Mouse (Mus musculus) right cerebral cortex, postnatal 36 days (tissue): ENCODE data around the gene Lpar1.
"Not testable (repeated sequence)": the region's sequence is repeated elsewhere in the genome, so short reads cannot be mapped to it uniquely, and the experiment has no call there.

ENCODE experiments used
- DNase-seq, 2 experiments: peaks; one replicate each; pipeline ENCODE4 v3.0.0; 2022; ENCODE audit warnings: low spot score in 2 of 2, mixed read lengths in 1 of 2

Lpar1 gene

DNA sequence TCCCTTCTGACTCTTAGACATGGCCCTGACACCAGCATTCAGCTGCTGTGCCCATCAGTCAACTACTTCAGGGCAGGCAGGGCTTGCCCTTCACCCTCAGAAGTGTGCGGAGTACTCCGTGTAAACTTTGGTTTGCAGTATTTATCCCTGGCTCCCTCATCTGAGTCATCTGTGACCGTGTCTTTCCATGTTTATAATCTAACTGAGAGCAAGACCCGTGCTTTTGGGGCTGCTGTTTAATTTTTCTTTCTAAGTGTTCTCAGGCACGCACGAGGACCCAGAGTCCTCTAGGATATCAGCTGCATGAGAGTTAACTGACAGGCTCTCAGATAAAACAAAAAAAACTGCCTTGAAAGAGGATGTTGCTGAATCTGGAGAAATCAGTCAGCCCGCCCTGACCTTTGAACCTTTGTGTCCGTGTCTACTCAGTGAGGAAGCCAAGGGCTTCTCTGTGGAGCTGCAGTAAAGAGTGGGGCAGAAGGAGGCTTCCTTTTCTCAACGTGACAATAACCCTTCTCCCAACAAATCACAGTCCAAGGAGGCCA, 7.7 kb downstream of the Lpar1 start:
- DNase-seq: no peak

DNA sequence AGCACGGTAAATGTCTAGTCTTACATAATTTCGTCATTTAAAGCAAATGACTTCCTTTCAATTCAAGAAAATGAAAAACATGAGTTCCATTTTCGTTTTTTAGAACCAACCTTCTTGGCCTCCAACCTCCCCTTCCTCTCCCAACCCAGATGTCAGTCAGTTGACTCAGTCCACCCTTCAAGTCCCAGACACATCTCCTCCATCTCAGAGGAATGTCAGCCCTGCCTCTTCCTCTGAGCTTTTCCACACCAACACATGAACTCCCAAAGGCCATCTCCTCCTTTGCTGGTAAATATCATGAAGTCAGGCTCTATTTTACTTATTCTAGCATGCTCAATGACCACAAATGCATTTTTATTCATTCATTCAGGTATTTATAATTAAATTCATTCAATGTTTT, 10.5 kb downstream of the Lpar1 start:
- DNase-seq: no peak

DNA sequence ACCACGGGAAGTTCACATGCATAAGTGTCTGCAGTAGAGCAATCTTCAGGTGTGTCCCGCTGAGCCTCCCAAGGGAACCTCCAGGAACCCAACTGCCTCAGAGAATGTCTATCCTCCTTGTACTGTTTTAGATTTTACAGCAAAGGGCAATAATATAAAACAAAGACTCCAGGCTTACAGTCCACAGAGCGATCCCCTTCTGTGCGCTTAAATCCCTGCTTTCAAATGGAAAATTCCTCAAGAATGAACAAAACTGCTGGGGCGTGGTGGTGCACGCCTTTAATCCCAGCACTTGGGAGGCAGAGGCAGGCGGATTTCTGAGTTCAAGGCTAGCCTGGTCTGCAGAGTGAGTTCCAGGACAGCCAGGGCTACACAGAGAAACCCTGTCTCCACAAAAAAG, 11.0 kb downstream of the Lpar1 start:
- not testable (repeated sequence) for DNase-seq

DNA sequence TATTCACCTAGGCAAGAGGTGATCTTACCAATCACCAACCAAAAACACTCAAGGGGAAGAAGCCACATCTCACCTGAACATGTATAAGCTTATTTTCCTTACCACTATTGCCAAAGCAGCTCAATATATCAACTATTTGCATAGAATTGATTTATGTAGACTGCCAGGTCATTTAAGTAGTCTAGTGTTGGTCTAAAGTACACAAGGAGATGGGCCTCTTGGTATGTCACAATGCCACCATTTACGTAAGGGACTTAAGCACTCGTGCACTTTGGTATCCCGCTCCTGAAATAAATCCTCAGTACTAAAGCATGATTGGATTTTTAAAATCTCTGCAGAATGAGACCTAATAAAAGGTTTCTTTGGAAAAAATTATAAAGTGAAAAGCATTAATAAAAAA, 12.9 kb downstream of the Lpar1 start:
- no peak for DNase-seq

DNA sequence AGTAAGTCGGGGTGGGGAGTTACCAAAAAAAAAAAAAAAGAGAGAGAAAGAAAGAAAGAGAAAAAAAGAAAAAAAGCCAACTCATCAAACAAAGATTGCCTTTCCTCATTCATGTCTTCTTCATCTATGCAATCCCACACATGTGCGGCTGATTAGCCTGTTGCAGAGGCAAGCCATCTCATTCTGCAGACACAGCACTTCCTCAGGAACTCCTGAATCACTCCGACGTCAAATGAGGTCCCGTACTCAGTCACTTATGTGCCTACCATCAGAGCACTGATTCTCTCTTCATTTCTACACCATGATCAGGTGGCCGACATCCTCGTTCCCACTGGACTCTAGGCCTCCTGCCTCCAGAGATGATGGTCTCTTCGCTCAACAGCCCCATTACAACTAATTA, 13.3 kb downstream of the Lpar1 start:
- DNase-seq: no peak

DNA sequence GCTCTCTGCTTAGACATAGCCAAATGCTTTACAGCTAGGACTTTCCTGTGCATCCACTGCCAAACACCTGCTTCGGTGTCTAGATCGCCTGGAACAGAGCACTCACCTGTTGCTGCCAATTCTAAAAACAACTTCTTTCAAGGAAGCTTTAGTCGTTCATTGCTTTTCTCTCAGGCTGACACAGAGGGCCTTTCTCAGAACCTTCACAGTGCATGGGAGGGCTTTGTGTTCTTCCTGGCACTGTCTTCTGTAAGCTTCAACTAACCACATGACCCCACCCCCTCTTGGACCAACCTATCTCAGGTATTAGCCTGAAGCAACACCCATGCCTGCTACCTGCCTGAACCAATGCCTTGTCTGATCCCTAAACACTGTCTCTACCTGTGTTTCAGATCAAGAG, 15.0 kb downstream of the Lpar1 start:
- DNase-seq: no peak

DNA sequence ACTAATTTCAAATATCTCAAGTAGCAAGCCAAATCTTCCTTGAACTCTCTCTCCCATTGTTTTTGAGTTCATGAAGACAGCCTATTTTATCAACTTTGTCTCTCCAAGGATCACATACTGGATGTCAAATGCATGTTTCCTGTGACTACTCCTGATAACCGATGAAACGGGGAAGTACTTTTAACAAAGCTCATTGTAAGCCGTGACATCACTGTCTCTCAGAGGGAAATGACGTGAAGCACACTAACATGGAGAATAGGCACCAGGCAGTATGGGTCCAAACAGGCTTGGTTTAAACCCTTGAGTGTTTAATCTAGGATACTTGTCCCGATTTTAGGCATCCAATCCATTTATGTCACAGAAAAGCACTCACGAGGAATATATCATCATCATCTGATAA, 17.9 kb downstream of the Lpar1 start:
- DNase-seq: no peak

DNA sequence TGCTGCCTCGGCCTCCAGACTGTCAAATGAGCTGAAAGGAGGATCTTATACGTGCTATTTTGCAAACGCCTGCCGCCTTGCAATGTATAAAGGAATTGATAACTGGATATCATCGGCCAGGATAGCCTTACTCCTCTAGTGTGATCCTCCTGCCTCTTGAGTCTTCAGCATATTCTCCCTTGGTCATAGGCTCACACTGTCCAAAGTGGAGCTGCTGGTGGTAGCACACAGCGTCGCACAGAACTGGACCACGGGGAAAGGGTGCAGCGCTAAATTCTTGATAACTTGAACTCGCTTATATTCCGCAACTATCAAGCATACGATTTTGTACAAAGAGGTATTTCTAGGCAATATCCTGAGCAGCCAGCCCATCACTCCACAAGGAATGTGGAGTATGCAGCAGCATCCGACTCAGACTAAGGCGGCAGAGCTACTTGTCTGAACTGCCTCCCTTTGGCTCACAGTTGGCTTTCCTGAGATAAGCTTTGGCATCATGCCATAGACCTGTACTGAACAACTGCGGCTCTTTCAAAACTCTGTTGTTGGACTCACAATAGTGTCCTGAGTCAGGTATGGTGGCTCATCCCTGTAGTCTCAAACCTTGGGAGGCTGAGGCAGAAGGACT, 18.9 kb downstream of the Lpar1 start:
- DNase-seq: no peak

DNA sequence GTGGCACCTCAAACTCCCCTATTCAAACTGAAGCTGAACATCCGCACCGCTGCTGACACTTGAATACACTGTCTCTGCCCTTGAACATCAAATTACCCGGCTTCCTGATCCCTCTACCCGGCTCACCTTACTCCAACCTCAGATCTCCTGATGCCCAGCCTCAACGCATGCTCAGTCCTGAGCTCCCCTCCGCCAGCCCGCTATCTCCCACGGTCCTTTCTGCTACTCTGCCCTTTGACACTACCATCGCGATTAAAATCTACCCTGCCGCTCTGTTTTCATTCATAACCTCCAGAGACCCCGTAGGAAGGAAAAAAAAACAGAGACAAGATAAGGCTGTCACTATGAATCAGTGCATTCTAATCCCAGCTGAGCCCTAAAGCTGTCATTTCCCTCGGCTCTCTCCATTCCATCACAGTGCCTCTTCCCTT, 19.5 kb downstream of the Lpar1 start:
- DNase-seq: no peak

DNA sequence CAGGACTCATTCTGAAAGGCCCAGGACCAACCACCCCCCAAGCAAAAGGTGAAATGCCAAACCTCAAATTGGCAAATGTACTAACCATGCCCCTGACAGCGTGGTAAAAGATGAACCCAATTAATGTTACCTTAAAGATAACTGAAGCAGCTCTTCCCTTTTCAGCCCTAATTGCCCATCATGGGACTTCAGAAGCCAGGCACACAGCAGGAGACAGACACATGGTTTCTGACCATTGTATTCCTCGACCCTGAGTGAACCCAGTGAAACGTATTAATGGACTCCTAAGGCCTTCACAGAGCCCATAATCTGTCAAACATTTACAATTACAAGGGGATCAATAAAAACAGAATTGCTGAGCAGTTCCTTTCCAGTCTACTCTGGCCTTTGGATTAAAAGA, 20.2 kb downstream of the Lpar1 start:
- no peak for DNase-seq

DNA sequence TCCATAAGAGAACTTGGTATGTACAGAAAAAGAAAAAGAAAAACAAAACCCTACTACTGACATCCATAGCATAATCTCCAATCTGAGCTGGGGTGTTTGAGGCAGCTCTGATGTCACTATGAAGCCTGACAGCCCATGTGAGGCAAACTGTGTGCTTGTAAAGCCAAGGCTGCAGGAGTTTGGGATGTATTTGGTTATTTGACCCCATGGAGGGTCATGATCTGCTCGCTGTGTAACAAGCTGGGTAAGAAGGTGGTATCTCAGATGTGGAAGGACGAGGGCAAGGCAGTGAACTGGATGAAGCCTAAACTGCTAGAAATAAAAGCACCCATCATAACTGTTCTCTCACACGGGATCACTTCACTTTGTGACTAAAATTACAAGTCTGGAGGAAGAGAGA, 21.4 kb downstream of the Lpar1 start:
- DNase-seq: no peak

DNA sequence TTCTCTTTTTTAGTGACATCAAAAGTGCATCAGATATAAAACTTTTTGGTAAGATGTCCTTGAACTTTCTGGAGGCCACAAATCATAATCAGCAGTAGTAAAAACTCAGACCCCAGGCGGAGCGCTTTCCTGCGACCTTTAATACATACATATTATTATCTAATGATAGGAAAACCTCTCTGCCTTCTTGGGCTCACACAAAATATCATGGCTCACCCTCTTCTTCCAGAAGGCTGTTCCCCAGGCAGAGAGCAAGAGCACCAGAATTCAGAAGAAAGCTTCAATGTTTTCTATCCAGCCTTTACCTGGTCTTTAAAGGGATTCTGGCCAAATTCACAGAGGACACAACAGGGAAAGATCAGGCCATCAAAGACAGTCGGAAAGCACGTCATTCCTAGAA, 23.0 kb downstream of the Lpar1 start:
- DNase-seq: no peak

DNA sequence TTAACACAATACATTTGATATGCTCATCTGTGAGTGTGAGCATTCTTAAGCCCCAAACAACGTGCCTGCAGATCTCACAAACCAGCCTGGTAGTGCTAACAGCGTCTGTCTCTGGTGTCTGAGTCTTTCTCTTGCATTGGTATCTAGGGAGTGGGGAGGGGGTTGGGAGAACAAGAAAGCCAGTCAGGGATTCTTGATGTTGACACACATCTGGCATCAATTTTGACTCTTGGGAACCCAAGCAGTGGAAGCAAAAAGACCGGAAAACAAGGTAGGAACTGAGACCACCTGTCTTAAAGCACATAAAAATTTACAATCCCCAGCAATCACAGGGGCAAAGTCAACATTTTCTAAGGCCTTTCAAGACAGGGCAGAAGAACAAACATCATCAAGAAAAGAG, 23.4 kb downstream of the Lpar1 start:
- DNase-seq: no peak

DNA sequence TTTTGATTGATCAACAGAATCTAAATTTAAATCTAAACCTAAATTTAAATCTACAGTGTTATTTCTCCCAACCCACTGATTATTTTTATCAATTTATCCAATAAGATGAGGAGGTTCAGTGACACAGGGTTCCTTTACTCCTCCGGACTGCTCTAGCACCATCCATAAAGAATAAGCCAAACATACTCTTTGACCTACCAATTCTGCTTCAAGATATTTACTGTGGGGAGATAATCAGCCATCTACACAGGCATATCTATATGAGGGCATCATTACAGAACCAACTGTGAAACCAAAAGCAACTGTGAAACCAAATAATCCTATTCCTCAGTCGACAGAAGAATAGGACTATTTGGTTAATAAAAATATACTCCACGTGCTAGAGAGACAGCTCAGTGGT, 25.8 kb downstream of the Lpar1 start:
- no peak for DNase-seq

DNA sequence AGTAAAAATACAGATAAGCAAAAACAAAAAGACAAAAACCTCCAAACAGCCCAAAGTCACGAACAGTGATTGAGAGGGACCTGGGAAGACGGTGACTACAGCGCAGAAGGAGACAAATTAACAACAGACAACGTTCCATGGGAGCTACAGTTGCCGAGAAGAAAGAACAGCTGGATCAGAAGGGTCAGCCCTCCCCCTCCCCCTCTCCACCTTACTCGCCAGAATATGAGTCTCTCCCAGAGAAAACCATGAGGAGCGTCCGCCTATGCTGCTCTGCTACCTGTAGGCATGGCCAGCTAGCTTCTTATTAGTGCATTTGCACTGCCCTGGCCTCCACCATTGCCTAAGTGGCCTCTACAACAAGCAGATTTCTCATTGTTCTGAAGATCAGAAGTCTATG, 32.6 kb downstream of the Lpar1 start:
- DNase-seq: no peak

DNA sequence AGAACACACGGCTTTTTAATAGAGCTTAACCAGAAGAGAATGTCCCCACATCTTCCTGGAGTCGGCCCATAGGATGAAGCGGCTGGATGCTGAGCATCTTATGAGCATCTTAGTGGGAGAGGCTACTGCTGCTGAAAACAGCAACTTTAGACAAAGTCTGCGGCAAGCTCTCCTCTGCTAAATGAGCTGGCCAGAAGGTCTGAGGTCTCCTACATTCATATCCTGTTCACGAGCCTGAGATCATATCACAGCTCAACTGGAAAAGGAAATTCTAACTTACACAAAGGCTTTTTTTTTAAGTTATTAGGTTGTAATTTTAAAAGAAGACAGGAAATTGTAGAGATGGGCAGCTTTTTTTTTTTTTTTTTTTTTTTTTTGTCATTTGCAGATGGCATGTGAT, 33.2 kb downstream of the Lpar1 start:
- DNase-seq: no peak

DNA sequence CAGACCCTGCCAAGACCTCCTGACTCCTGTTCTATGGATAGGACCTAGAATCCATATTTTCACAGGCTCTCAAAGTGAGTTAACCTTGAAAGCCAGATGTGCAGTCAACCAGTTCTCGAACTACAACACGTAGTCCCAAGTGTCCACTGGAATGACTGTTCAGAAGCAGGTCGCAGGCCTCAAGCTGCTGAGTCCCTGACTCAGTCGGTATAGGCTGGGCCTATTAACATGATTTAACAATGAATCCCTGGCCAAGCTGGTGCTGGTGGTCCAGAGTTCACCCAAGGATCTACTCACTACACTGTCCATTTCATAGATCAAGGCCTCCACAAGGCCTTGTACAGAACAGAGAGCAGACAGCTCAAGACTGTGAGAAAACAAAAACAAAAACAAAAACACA, 33.8 kb downstream of the Lpar1 start:
- DNase-seq: no peak

DNA sequence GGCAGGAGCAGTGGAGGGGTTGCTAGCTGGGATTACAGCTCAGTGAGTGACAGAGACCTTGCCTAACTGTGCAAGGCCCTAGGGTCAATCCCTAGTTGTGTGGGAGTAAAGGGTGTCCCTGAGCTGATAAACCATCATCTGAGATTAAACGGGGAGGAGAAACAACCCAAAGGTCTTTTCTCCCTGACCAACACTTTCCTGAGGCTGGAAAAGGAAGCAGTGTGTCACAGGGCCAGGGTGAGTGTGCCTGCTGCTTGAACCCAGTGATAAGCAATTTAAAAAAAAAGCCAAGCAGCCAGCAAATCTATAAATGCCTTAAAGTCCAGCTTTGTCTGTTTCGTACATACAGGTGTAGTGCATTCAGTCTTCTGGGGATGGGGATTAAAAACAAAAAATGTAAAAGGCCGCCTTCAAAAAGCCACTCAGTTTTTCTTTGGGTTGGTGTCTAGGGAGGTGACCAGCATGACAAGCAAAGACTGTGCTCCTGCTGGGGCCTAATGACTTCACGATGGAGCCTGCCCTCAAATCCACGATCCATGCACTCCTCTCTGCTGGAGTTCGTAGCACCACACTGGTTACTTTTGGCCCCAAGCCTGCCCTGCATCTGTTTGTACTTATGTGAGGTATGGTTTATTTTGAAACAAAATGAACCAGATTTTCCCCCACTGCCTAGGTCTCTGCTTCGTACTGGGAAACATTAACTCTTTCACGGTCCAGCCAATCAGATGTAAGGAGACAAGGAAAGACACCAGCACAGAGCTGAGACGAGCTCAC, 35.3 kb downstream of the Lpar1 start:
- DNase-seq: no peak

DNA sequence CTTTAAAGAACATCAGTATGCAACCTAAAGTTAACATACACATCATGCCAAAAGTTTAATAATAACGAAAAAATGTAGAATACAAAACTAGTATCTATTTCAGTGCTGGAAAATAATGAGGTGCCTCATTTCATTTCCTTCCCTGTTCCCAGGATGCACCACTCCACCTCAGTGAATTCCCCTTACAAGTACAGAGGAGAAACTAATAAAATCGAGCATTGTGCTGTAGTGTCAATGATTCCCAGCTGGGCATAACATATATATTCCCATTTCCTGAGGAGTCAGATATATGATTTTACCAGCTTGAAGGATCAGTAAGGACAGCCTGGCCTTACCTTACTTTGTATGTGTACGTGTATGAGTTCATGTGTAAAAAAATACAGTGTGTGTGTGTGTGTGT, 36.9 kb downstream of the Lpar1 start:
- no peak for DNase-seq

DNA sequence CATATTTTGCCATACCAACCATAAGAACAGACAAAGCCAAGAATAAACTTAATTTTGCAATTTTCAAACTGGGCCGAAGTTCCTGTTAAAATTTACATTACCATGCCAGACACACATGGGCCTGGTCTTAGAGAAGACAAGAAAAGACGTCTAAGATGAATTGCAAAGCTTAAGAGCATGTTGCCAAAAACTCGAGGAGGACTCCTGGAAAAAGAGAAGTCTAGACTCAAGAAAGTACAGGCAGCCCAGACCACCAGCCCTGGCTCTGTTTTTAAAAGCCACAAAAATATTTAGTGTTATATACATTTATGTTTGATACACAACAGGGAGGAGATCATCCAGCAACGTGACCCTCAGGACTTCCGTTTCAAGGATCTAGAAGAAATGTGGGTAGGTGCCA, 37.5 kb downstream of the Lpar1 start:
- DNase-seq: no peak

DNA sequence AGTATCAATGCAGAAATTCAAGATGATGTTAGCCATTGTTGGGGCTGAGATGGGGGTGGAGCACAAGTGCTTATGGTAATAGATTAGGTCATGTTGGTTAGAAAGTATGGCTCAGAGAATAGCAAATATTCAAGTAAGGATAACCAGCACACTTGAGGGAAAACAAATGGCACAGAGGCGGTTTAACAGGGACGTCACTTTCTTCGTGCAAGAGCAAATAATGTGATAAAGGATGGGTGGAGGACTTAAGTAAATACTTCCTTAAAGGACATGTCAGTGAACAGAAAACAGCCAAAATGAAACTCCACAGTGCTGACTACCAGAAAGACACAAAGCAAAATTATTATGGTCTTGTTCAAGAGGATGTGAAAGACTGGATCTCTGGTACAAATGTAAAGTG, 42.1 kb downstream of the Lpar1 start:
- no peak for DNase-seq

DNA sequence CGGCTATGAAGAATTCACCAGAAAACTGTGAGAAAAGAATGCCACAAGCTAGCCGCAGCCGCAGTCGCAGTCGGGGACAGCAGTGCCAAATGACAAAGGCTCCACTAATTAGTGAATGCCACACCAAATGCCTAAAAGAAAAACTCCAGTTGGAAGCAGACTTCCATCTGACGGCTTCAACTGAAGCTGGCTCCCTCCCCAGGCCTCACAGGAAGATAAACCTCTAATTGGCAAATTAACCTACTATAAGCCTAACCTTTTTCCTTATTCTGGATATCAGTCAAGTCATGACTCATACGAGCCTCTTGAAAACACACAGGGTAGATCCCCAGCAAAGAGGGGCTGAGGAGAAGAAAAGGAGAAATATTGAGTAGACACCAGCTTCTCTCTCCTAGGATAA, 44.9 kb downstream of the Lpar1 start:
- DNase-seq: no peak

DNA sequence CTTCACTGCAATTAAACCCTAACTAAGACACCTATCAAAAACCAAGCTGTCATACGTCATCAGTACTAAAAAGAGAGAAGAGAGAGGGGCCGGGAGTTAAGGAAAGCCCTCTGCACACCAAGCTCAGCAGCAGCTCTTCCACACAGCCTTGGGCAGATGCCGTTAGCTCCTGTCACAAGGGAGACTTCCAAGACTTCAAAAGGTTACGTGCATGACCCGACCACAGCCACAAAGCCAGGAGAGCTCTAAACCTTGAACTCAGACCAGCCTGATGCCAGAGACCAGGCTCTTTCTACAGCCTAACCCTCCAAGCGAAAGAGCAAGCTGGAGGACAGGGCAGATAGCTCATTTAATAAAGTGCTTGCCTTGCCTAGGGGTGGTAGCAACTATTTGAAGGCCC, 46.2 kb downstream of the Lpar1 start:
- no peak for DNase-seq
